Mouse (Mus musculus) liver, postnatal 0 days (tissue): ENCODE results near the gene Tcl1.

Experiments
- CTCF ChIP-seq: sonication (generic); IDR thresholded peaks from 2 replicates; pipeline ENCODE4 v1.5.1; 2016; ENCODE audit warnings: antibody characterized with exemption, low read depth
- EP300 ChIP-seq: IDR thresholded peaks from 2 replicates; pipeline ENCODE4 v1.6.1; 2016; ENCODE audit warnings: antibody characterized with exemption, low read depth, mild to moderate bottlenecking

DNA sequence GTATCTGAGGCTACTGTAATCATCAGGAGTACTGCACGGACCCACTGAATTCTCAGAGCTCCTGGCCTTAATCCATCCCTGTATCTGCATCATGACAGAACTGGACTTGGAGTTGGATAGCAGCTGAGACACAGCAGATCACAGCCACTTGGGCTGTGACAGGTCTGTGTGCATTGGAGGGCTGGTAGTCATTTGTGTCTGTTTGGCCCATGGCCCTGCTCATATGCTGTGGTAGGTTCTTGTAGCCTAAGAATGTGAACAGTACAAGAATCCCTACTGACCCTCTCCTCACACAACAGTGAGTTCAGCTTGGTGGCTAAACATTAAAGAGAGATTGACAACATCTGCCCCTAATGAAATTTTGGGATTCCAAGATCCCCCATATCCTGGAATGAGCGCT, 49.2 kb downstream of the Tcl1 start:
- TF ChIP-seq CTCF = no peak
- no peak for TF ChIP-seq EP300
